Mouse (Mus musculus) midbrain, embryonic 14.5 days (tissue): ENCODE data around the gene Stx18. TPM values are rescaled to one million over a fixed set of nuclear protein-coding genes. Genes with fewer than 3 reads are reported as not detected.
A peak's percentile ranks its signal among the peaks of the same experiment; 100 is the strongest.

ENCODE experiments used
- ATAC-seq: fragments of 200-750 bp; cut with Nextera tagmentation; 2 replicates; pipeline ENCODE4 v1.8.0; 2017; ENCODE audit warnings: moderate number of reproducible peaks, moderate library complexity; ENCODE audit not compliant: low FRiP score, low TSS enrichment
- DNase-seq: peaks from one replicate; pipeline ENCODE4 v3.0.0-alpha.2; 2015
- H3K27ac ChIP-seq: fragments of 300-500 bp; sonication (generic); replicated peaks from 2 replicates; pipeline ENCODE4 v1.5.1; 2014; ENCODE audit warnings: mild to moderate bottlenecking, low read depth, low read length, moderate library complexity
- H3K27me3 ChIP-seq: fragments of 300-500 bp; sonication (generic); 2 replicates; pipeline ENCODE4 v1.6.1; 2014; ENCODE audit warnings: low read length, control low read depth, mixed read lengths; ENCODE audit not compliant: control insufficient read depth, insufficient read depth
- H3K36me3 ChIP-seq: fragments of 300-500 bp; sonication (generic); 2 replicates; pipeline ENCODE4 v1.6.1; 2014; ENCODE audit warnings: low read length, control low read depth; ENCODE audit not compliant: control insufficient read depth, insufficient read depth
- H3K4me1 ChIP-seq: fragments of 300-500 bp; sonication (generic); 2 replicates; pipeline ENCODE4 v1.6.1; 2014; ENCODE audit warnings: mild to moderate bottlenecking, antibody characterized with exemption, low read length, control low read depth; ENCODE audit not compliant: control insufficient read depth, insufficient read depth
- H3K4me2 ChIP-seq: fragments of 300-500 bp; sonication (generic); 2 replicates; pipeline ENCODE4 v1.6.1; 2014; ENCODE audit warnings: mild to moderate bottlenecking, low read length, moderate library complexity
- H3K4me3 ChIP-seq: fragments of 300-500 bp; sonication (generic); replicated peaks from 2 replicates; pipeline ENCODE4 v1.5.1; 2014; ENCODE audit warnings: low read depth, low read length
- H3K9ac ChIP-seq: fragments of 300-500 bp; sonication (generic); replicated peaks from 2 replicates; pipeline ENCODE4 v1.6.1; 2014; ENCODE audit warnings: mild to moderate bottlenecking, low read length, moderate library complexity
- H3K9me3 ChIP-seq: fragments of 300-500 bp; sonication (generic); 2 replicates; pipeline ENCODE4 v1.6.1; 2016; ENCODE audit warnings: low read length, control low read depth, mixed read lengths; ENCODE audit not compliant: control insufficient read depth
- WGBS: fragments of 180-500 bp; shearing (Covaris S2); extraction: QIAGEN DNeasy Blood & Tissue Kit; methylation state at CpG from one replicate; pipeline ENCODE4 v1.1.7; 2014; 5-methylcytosine and 5-hydroxymethylcytosine counted together
- polyA plus RNA-seq: library from polyadenylated mRNA; unstranded; fragments of >200 nt; fragmentation: Nextera tagmentation; extraction: Ambion mirVana; gene quantifications from 2 replicates; pipeline ENCODE4 v1.2.1, GENCODE M21; 2014

The Stx18 gene
- polyA plus RNA-seq, 1 experiment from 2014 or later = 33.2 TPM

DNA sequence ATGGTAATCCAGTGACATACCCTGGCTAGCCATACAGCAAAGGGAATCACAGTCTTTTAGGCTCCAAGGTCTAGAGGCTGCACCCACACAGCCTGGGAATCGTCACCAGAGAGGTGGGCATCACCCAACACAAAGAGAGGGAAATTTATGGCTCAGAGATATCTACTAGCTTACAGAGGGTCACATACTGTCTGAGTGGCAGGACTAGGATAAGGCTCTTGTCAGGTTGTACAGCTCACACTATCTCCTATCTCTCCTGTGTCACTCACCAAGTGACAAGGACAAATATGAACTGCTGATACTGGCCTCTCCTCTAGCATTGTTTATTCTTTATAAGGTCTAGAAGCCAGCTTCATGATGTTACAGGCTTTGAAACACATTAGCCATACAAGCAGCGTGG, 90.8 kb downstream of the Stx18 start:
- Histone ChIP-seq H3K9ac (no peak overlapping the region), H3K4me3 (no peak overlapping the region), H3K4me2 (no peak overlapping the region), H3K4me1 (no peaks in the 10 kb centered on the region), H3K36me3 (no peaks in the 10 kb centered on the region; the same call in 1 of the 2 replicates), H3K27ac (no peak overlapping the region), H3K9me3 (no peaks in the 10 kb centered on the region), H3K27me3 (no peaks in the 10 kb centered on the region)
- ATAC-seq = no peak
- DNase-seq = no peak
- WGBS = 99% methylated on average over 2 of the region's 2 CpGs

DNA sequence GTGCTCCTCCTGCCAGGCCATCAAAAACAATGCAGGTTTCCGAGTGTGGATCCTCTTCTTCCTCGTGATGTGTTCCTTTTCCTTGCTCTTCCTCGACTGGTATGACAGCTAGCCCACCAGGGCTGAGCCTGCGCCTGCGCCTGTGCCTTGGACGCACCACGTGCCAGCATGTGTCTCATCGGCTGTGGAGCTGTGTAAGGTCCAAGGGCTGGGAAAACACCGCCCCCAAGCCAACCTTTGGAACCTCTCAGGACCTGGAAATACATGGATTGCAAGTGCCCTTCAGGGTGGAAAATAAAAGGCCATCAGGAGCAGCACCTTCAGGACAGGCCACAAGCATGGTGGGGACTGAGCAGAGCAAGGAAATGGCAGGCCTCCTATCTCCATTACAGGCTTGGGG, 97.7 kb downstream of the Stx18 start:
- Histone ChIP-seq H3K4me3 (no peak overlapping the region), H3K27me3 (no peaks in the 10 kb centered on the region), H3K4me1 (no peaks in the 10 kb centered on the region), H3K36me3 (peaks cover 66% of the 10 kb centered on the region), H3K9ac (no peak overlapping the region), H3K9me3 (no peaks in the 10 kb centered on the region), H3K4me2 (no peak overlapping the region), H3K27ac (no peak overlapping the region)
- DNase-seq = no peak
- no peak for ATAC-seq
- 95% methylated on average over 9 of the region's 9 CpGs for WGBS

DNA sequence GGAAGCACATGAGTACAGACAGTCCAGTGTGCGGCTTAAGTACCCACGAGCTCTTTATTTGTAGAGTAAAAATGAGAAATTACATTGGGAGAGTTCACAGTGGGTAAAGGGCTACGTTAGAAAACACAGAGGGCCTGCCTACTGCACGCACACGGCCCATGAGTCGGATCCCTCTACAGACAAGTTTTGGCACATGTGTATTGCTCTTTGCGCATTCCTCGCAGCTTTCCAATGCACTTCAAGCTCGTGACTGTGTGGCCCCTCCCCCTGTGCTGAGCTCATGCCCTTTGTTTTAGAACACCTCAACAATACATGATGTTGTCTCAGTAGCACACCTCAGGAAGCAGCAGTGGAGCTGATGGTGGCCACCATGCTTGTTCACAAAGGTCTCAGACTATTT, 98.6 kb downstream of the Stx18 start:
- H3K27ac ChIP-seq = no peak overlapping the region

DNA sequence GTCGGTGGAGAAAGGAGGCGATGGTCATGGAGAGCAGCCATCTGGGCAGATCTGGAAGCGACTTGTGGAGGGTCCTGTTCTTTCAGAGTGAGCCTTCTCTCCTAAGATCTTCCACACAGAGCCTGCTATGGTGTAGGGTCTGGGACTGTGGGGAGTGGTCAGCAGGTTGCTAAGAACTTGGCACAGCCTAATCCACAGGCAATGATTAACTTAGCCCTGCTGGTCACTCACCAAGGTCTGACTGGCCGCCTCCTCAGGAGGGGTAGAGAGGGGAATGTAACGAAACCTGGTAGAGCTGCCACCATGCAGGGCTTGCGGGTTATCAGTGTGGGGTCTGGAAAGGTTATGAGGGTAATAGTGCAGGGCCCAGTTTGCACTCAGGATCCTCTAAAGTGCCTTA, 102.4 kb downstream of the Stx18 start:
- Histone ChIP-seq H3K27ac (no peak overlapping the region), H3K36me3 (peaks cover 100% of the 10 kb centered on the region), H3K4me2 (no peak overlapping the region), H3K4me3 (no peak overlapping the region), H3K4me1 (no peaks in the 10 kb centered on the region), H3K9me3 (no peaks in the 10 kb centered on the region), H3K9ac (no peak overlapping the region), H3K27me3 (no peaks in the 10 kb centered on the region)
- WGBS = 93% methylated on average over 6 of the region's 6 CpGs
- DNase-seq (no peak), ATAC-seq (no peak)

More for the DNA sequence above, 98.6 kb downstream of the Stx18 start:
- Histone ChIP-seq H3K4me2 (no peak overlapping the region), H3K27me3 (no peaks in the 10 kb centered on the region), H3K4me1 (no peaks in the 10 kb centered on the region), H3K9me3 (no peaks in the 10 kb centered on the region), H3K4me3 (no peak overlapping the region), H3K36me3 (peaks cover 76% of the 10 kb centered on the region), H3K9ac (no peak overlapping the region)
- 94% methylated on average over 9 of the region's 9 CpGs for WGBS
- ATAC-seq (no peak), DNase-seq (no peak)

DNA sequence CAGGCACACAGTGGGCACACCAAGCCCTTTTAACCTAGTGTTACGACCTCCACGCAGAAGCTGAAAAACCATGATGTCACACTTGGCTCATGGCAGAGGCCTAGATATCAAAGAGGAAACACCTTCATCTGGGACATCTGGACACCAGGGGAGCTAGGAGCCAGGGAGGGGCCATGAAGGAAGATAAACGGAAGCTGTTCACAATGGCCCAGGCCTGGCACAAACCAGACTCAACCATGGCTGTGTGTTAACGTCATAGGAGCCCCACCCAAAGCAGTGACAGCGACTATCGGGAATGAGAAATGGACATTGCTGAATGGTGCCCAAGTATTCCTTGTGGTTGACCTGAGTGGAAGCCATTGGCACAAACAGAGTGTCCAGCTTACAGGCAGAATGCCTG, 108.0 kb downstream of the Stx18 start:
- DNase-seq (no peak), ATAC-seq (no peak)
- Histone ChIP-seq H3K27me3 (no peaks in the 10 kb centered on the region), H3K9ac (no peak overlapping the region), H3K4me2 (no peak overlapping the region), H3K9me3 (0 out of 2 replicates have a peak, but pooled peaks cover 3% of the 10 kb centered on the region), H3K27ac (no peak overlapping the region), H3K4me3 (no peak overlapping the region), H3K4me1 (peaks cover 14% of the 10 kb centered on the region), H3K36me3 (peaks cover 99% of the 10 kb centered on the region)
- WGBS = 93% methylated on average over 6 of the region's 6 CpGs

DNA sequence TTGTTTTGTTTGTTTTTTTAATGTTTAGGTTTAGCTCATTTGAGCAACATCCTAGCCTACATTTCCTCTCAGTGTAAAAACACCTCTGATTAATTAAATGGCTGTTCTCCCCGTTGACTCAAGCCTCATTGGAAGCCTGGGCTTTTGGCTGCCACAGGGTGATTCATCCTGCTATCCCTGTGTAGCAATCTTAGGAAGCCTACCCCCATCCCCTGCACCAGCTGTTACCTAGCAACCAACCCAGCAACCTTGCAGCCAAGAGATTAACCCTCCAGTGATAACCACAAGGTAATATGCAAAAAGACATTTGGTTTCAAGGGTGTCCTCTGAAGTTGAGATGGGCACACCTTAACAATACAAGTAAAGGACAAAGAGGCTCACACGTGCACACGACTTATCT, 112.7 kb downstream of the Stx18 start:
- 41% methylated on average over 3 of the region's 3 CpGs for WGBS
- Histone ChIP-seq H3K4me1 (peaks cover 60% of the 10 kb centered on the region), H3K4me2 (peak overlapping the region; percentile 18), H3K27me3 (no peaks in the 10 kb centered on the region), H3K9ac (no peak overlapping the region), H3K9me3 (0 out of 2 replicates have a peak, but pooled peaks cover 3% of the 10 kb centered on the region), H3K27ac (no peak overlapping the region), H3K36me3 (peaks cover 99% of the 10 kb centered on the region), H3K4me3 (no peak overlapping the region)
- ATAC-seq (no peak), DNase-seq (peak; percentile 50)

DNA sequence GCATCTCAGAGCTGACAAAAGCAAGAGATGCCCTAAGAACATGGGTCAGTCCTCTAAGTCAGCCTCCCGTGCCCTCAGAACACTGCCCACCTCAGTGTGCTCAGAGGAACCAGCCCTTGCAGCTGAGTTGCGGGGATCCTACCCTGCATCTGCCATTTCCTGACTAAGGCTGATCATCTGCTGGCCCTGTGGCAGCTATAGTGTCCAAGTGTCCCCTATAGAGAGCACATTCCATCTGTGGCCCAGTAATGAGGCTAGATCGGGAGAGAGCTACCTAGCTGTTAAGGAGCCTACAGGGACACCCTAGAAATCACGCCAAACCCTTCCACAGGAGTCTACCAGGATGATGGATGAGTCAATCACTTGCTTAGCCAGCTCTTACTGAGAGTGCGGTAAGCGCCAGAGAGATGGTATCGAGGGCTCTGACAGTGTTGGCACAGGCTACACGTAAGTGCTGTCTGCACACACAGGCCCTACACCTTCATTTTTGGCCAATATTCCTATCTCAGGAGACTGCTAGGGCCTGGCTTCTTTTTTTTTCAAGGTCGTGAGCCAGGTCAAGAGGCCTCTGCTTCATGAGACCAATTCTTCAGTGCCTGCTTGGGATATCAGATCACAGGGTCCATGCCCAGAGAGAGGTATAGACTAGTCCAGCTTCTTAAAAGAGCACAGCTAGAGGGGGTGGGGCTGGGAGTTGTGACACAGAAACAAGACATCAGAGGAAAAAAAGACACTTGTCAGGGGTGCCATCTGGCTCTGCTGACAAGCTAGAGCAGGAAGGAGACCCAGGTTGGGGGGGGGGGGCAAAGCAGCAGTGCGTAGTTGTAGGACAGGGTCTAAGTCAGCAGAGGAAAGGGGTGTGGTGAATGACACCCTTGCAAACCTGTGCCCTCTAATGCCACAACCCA, 113.9 kb downstream of the Stx18 start:
- H3K36me3 ChIP-seq = peaks cover 99% of the 10 kb centered on the region
- H3K27ac ChIP-seq = no peak overlapping the region
- WGBS = 85% methylated on average over 9 of the region's 10 CpGs
- H3K27me3 ChIP-seq = no peaks in the 10 kb centered on the region
- ATAC-seq (no peak), DNase-seq (no peak)
- 0 out of 2 replicates have a peak, but pooled peaks cover 3% of the 10 kb centered on the region for H3K9me3 ChIP-seq
- H3K4me3 ChIP-seq = 0 out of 2 replicates have a peak overlapping the region, but pooled peaks have one; percentile 1
- H3K4me2 ChIP-seq = peak overlapping the region; percentile 18
- H3K9ac ChIP-seq = no peak overlapping the region
- H3K4me1 ChIP-seq = peaks cover 72% of the 10 kb centered on the region

DNA sequence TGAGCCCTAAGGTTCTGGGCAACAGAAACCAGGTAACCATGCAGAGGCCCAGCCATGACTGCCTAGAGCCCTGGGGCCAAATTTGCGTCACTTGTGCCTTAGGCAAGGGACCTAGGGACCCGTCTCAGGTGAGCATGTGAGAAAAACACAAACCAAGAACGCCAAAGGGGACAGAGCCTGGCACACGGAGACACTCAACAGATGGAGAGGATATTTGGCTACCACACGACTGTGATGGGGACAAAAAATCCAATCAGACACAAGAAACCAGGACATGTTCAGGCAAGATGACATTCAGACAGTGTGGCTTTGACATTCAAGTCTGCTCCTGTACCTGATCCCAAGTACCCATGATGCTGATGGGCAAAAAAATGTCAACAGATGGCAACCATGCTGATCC, 115.1 kb downstream of the Stx18 start:
- WGBS = 93% methylated on average over 5 of the region's 5 CpGs
- Histone ChIP-seq H3K4me3 (no peak overlapping the region), H3K27ac (no peak overlapping the region), H3K9ac (0 out of 2 replicates have a peak overlapping the region, but pooled peaks have one; percentile 3), H3K36me3 (peaks cover 88% of the 10 kb centered on the region), H3K9me3 (0 out of 2 replicates have a peak, but pooled peaks cover 3% of the 10 kb centered on the region), H3K4me2 (peak overlapping the region; percentile 18), H3K27me3 (no peaks in the 10 kb centered on the region), H3K4me1 (peaks cover 68% of the 10 kb centered on the region)
- no peak for ATAC-seq
- no peak for DNase-seq
